Comparison of ENCODE assay signal across 25 mouse cellular contexts in genomic region chr6:50462026-50462425, GRCm38 (mm10). TPM values are rescaled to one million over a fixed set of nuclear protein-coding genes. Genes with fewer than 3 reads are reported as not detected.
DNase-seq lines count a peak whose midpoint lies in the region; ATAC-seq and TF ChIP-seq lines count a peak whose summit lies in the region.
"Had no signal": no experiment of that assay in that cellular context is flagged by ENCODE, and none has a peak within 500 bp of the region (broad histone marks: within the 10 kb centered on the region; RNA-seq: fewer than 3 reads in every experiment).

No protein-coding gene starts in this region.

- peak overlapping the region; percentile 37; the same call in 1 of the 2 replicates for H3K27ac ChIP-seq in olfactory bulb, adult 2 months (ENCODE audit: insufficient read depth, low read depth, low read length)
- H3K27ac ChIP-seq: embryonic facial prominence, embryonic 13.5 days; embryonic facial prominence, embryonic 15.5 days; forebrain, embryonic 10.5 days; forebrain, embryonic 12.5 days had no signal

- WGBS in olfactory bulb, adult 2 months: 59% methylated on average over 4 of the region's 4 CpGs

- TF ChIP-seq CTCF in olfactory bulb, adult 2 months (IDR thresholded peaks at IDR 0.05; ENCODE audit: insufficient read depth, low read depth, low read length): no peak

- TF ChIP-seq POLR2A in olfactory bulb, adult 2 months (IDR thresholded peaks at IDR 0.05; ENCODE audit: insufficient read depth, low read depth, low read length): no peak

- H3K4me1 ChIP-seq in olfactory bulb, adult 2 months (ENCODE audit: control insufficient read depth, insufficient read depth, low read length): peaks cover 13% of the 10 kb centered on the region
- H3K4me1 ChIP-seq: embryonic facial prominence, embryonic 13.5 days; forebrain, embryonic 12.5 days had no signal

- no peak overlapping the region for H3K4me3 ChIP-seq in olfactory bulb, adult 2 months (ENCODE audit: insufficient read depth, low read depth, low read length)
- H3K4me3 ChIP-seq: embryonic facial prominence, embryonic 13.5 days; embryonic facial prominence, embryonic 15.5 days; erythroblast, embryonic 14.5 days; forebrain, embryonic 10.5 days; forebrain, embryonic 12.5 days had no signal

- DNase-seq in frontal cortex, postnatal 25 days (ENCODE audit: low spot score in 2 of 2): no peak
- peak; percentile 75 for DNase-seq in 3T3-L1 (ENCODE audit: low read depth, low spot score)
- DNase-seq in NIH3T3 (ENCODE audit: low read depth): peak; percentile 60
- no peak for DNase-seq in B cell, adult 2 months
- DNase-seq in kidney, postnatal 14 days: no peak
- DNase-seq: adrenal gland, postnatal 10 days; adrenal gland, postnatal 36 days; cerebellum, adult 11 months; cerebellum, adult 18-20 months; cerebellum, adult 8-10 months; cerebellum, adult 9-11 months; cerebellum, postnatal 14 days; cerebellum, postnatal 36 days; embryo, embryonic 11 days had no signal

- ATAC-seq in frontal cortex, adult (ENCODE audit: low TSS enrichment): peak; percentile 43; the same call in 1 of the 2 replicates
- ATAC-seq: activated CD4-positive, CD25-positive, alpha-beta regulatory T cell, adult 4 months; forebrain, embryonic 14.5 days; forebrain, embryonic 16.5 days; Patski had no signal

RNA-seq across cellular contexts. Expression of gene Osbpl3, which starts 6.0 kb away (rescaled TPM):
- polyA plus RNA-seq in olfactory bulb, adult 2 months (2012; ENCODE audit: insufficient read depth, insufficient read length, low replicate concordance, missing spikeins): not detected in 2 replicates
- polyA plus RNA-seq: erythroblast, embryonic 14.5 days had no signal

Comparison
In these comparisons a context has a peak if more than half of its experiments do, and no peak if none do; other contexts are left out.
1. DNase-seq: peak in 3T3-L1 (single experiment) and NIH3T3 (single experiment); none in frontal cortex, postnatal 25 days (0 of 2), B cell, adult 2 months (0 of 2) and kidney, postnatal 14 days (single experiment).